Mouse (Mus musculus) brain, embryonic 18.5 days (tissue): ENCODE results near the gene Tor1b.
A peak's percentile ranks its signal among the peaks of the same experiment; 100 is the strongest.
"Not testable (repeated sequence)": the region's sequence is repeated elsewhere in the genome, so short reads cannot be mapped to it uniquely, and the experiment has no call there.

ENCODE experiments used
- DNase-seq: peaks from one replicate; pipeline ENCODE4 v3.0.0-alpha.2; 2012; ENCODE audit warnings: low read depth, low spot score

Gene Tor1b

GRCm38 (mm10) chr2:30930846-30931245, 21.9 kb upstream of the Tor1b start:
- not testable (repeated sequence) for DNase-seq

GRCm38 (mm10) chr2:30931922-30932321, 20.8 kb upstream of the Tor1b start:
- no peak for DNase-seq

- DNase-seq: no peak
These were observed 19.7 kb upstream of the Tor1b start for GRCm38 (mm10) chr2:30933032-30933431.

- DNase-seq: no peak
These were observed 18.8 kb upstream of the Tor1b start for GRCm38 (mm10) chr2:30933917-30934450.

GRCm38 (mm10) chr2:30936808-30937207, 16.0 kb upstream of the Tor1b start:
- no peak for DNase-seq

GRCm38 (mm10) chr2:30937731-30938130, 15.0 kb upstream of the Tor1b start:
- DNase-seq: no peak

- no peak for DNase-seq
These were observed 14.2 kb upstream of the Tor1b start for GRCm38 (mm10) chr2:30938574-30938991.

GRCm38 (mm10) chr2:30941586-30941985, 11.2 kb upstream of the Tor1b start:
- DNase-seq: no peak

- not testable (repeated sequence) for DNase-seq
These were observed 10.6 kb upstream of the Tor1b start for GRCm38 (mm10) chr2:30942116-30942515.

- DNase-seq: no peak
These were observed 10.2 kb upstream of the Tor1b start for GRCm38 (mm10) chr2:30942603-30943011.

- DNase-seq: no peak
These were observed 319 bp upstream of the Tor1b start for GRCm38 (mm10) chr2:30952457-30952823.

- no peak for DNase-seq
These were observed 2.0 kb downstream of the Tor1b start for GRCm38 (mm10) chr2:30954797-30955196.

GRCm38 (mm10) chr2:30957511-30957910, 4.8 kb downstream of the Tor1b start:
- no peak for DNase-seq

- no peak for DNase-seq
These were observed 6.0 kb downstream of the Tor1b start for GRCm38 (mm10) chr2:30958726-30959125.

- DNase-seq: no peak
These were observed 7.1 kb downstream of the Tor1b start for GRCm38 (mm10) chr2:30959856-30960255.

- no peak for DNase-seq
These were observed 10.0 kb downstream of the Tor1b start for GRCm38 (mm10) chr2:30962570-30963254.

GRCm38 (mm10) chr2:30965627-30966026, 12.9 kb downstream of the Tor1b start:
- no peak for DNase-seq

GRCm38 (mm10) chr2:30966826-30967225, 14.1 kb downstream of the Tor1b start:
- no peak for DNase-seq

GRCm38 (mm10) chr2:30967352-30968327, 14.9 kb downstream of the Tor1b start, which contains the start of gene Tor1a:
Gene Tor1a (minus strand): TSS chr2:30967933.
- DNase-seq: peak; percentile 74

- DNase-seq: peak; percentile 98
These were observed 29.2 kb downstream of the Tor1b start, which contains the start of the genes BC005624 and Usp20 for GRCm38 (mm10) chr2:30981790-30982513. Gene BC005624 (minus strand): TSS chr2:30982201. Gene Usp20 (plus strand): TSS chr2:30982279.

- no peak for DNase-seq
These were observed 30.3 kb downstream of the Tor1b start for GRCm38 (mm10) chr2:30983024-30983423.
